Mouse (Mus musculus) fat pad, adult 2 months (tissue): Measurements from ENCODE around the gene Ctla4.

Source experiments
- DNase-seq: peaks from one replicate; pipeline ENCODE4 v3.0.0-alpha.2; 2011; ENCODE audit warnings: low read depth, low spot score; ENCODE audit errors: extremely low read depth

The Ctla4 gene

GRCm38 (mm10) chr1:60920493-60921355 lies 33.9 kb downstream of the Ctla4 start:
- DNase-seq = no peak

- DNase-seq = no peak
Measured at GRCm38 (mm10) chr1:60929036-60929435, 42.2 kb downstream of the Ctla4 start.

- DNase-seq = no peak
Measured at GRCm38 (mm10) chr1:60930397-60930796, 43.6 kb downstream of the Ctla4 start.

GRCm38 (mm10) chr1:60935968-60936581 lies 49.3 kb downstream of the Ctla4 start:
- DNase-seq = peak; percentile 11

GRCm38 (mm10) chr1:60936963-60937711 lies 50.3 kb downstream of the Ctla4 start:
- DNase-seq = no peak

- no peak for DNase-seq
Measured at GRCm38 (mm10) chr1:60938256-60938655, 51.5 kb downstream of the Ctla4 start.

GRCm38 (mm10) chr1:60938974-60939373 lies 52.2 kb downstream of the Ctla4 start:
- DNase-seq = no peak

GRCm38 (mm10) chr1:60940023-60940422 lies 53.2 kb downstream of the Ctla4 start:
- no peak for DNase-seq

- no peak for DNase-seq
Measured at GRCm38 (mm10) chr1:60940620-60941019, 53.8 kb downstream of the Ctla4 start.

- DNase-seq = no peak
Measured at GRCm38 (mm10) chr1:60941056-60942048, 54.6 kb downstream of the Ctla4 start.

- no peak for DNase-seq
Measured at GRCm38 (mm10) chr1:60942921-60943320, 56.1 kb downstream of the Ctla4 start.

GRCm38 (mm10) chr1:60945633-60946401 lies 59.0 kb downstream of the Ctla4 start:
- no peak for DNase-seq

GRCm38 (mm10) chr1:60948112-60948511 lies 61.3 kb downstream of the Ctla4 start:
- DNase-seq = no peak

- no peak for DNase-seq
Measured at GRCm38 (mm10) chr1:60952958-60953357, 66.2 kb downstream of the Ctla4 start.

- no peak for DNase-seq
Measured at GRCm38 (mm10) chr1:60953686-60954085, 66.9 kb downstream of the Ctla4 start.

- DNase-seq = no peak
Measured at GRCm38 (mm10) chr1:60954759-60955158, 68.0 kb downstream of the Ctla4 start.

GRCm38 (mm10) chr1:60955186-60955585 lies 68.4 kb downstream of the Ctla4 start:
- no peak for DNase-seq

- DNase-seq = no peak
Measured at GRCm38 (mm10) chr1:60956196-60956595, 69.4 kb downstream of the Ctla4 start.

GRCm38 (mm10) chr1:60958287-60958686 lies 71.5 kb downstream of the Ctla4 start:
- DNase-seq = no peak

- no peak for DNase-seq
Measured at GRCm38 (mm10) chr1:60959246-60959645, 72.4 kb downstream of the Ctla4 start.
